Mouse (Mus musculus) right cerebral cortex, adult 2 months (tissue): Measurements from ENCODE around the gene Rnf216.

ENCODE experiments used
- DNase-seq, 2 experiments: peaks; one replicate each; pipeline ENCODE4 v3.0.0; 2021 to 2022; ENCODE audit warnings: low spot score in 2 of 2

Gene Rnf216

GRCm38 (mm10) chr5:143053132-143053972 lies 59.4 kb downstream of the Rnf216 start:
- DNase-seq = peak; percentile 63

- DNase-seq = no peak
These were observed 60.1 kb downstream of the Rnf216 start for GRCm38 (mm10) chr5:143052677-143053076.

DNA sequence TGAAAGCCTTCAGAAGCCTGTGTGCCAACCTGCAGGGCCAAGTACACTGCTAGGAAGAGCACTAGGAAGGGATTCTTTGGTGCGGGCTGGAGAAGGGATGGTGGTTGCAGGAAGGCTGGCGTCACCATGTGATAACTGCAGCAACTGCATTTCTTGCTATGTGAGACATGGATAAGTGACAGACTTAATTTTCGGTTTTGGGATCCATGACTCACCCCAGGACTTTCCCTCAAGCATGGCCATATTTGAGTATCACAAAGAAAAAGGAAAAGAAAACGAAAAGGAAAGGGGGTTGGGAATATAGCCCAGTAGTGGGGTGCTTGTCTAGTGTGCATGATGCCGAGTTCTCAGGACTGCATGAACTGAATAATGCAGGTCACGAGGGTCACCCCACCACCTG lies 60.9 kb downstream of the Rnf216 start:
- no peak for DNase-seq

DNA sequence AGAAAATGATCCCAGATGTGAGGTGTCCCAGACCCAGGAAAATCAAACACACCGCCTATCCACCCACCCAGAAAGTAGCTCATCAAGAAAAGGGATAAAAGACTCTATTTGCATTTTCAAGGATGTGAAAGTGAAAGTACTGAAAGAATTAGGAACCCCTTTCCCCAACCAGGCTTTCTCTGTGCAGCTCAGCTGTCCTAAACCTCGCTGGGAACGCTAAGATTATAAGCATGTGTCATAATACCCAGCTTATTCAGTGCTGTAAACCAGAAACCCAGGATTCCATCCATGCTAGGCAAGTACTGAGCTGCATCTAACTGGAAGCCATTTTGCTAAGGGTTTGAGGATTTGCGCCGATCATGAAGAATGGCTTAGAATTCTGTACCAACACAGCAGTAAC lies 62.5 kb downstream of the Rnf216 start:
- DNase-seq = no peak

GRCm38 (mm10) chr5:143049746-143050145 lies 63.0 kb downstream of the Rnf216 start:
- DNase-seq = no peak

DNA sequence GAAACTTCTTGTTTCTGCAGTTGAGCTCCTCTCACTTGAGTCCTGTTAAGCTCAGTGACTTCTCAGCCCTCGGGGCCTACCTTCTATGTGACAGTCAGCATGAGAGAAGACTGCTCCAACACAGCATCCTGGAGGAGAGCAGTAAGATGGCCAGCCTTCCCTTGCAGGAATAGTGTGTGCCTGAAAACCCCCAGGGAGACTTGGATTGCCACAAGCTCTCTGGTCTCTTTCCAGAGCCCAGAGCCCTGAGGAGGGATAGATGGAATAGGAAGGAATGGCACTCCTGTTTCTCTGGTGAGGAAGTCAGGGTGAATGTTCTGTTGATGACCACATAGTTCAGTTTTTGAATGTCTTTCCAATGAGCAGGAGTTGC lies 63.8 kb downstream of the Rnf216 start:
- no peak for DNase-seq

- no peak for DNase-seq
These were observed 64.4 kb downstream of the Rnf216 start for GRCm38 (mm10) chr5:143048232-143049012.

DNA sequence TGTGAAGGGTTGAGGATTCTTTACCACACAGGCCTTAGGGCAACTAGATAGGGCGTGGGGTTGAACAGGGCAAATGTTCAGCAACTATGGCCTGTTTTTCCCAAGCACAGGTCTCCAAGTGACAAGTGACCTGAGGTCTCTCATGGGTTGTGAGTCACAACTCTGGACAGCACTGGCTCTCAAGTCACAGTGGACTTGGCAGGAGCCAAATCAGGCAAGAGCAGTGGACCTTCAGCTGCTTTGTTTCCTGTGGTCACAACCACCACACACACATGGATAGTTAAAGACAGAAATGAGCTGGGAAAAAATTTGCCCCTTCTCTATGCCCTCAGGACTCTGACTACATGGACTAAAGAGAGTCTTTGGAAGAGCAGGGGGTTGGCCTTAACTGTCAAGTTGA lies 65.2 kb downstream of the Rnf216 start:
- DNase-seq = no peak

DNA sequence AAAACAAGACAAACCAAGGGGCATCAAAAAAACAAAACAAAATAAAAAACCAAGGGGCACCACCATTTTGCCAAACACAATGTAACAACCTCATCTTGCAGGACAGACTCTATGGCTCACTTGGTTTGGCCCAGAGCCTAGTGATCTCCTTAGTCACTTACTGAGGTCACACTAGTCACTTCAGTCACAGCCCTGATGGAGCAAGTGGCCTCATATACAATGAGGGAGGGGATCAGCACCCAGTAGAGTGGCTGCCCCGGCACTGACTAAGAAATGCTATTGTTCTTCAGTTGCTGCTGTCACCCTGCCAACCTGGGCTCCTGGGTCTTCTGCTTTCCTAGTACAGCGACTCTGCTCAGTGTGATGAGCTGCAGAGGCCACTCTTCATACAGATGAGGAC lies 68.9 kb downstream of the Rnf216 start:
- no peak for DNase-seq

DNA sequence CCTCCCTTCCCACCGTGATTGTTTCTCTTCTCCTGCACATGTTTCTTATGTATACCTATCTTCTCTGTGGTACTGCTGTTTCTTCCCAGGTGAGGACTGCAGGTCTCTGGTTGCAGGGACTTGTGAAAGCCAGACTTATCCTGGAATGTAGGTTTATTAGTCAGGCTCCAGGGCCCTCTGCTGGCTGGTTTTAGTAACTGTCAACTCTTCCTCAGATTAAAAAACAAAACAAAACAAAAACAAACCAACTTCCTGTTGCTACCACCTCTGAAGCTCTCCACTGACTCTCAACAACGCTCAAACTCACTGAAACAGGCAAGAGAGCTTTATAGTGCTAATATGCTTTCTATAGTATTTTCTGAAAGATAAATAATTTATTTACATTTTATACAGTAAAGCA lies 69.5 kb downstream of the Rnf216 start:
- no peak for DNase-seq

DNA sequence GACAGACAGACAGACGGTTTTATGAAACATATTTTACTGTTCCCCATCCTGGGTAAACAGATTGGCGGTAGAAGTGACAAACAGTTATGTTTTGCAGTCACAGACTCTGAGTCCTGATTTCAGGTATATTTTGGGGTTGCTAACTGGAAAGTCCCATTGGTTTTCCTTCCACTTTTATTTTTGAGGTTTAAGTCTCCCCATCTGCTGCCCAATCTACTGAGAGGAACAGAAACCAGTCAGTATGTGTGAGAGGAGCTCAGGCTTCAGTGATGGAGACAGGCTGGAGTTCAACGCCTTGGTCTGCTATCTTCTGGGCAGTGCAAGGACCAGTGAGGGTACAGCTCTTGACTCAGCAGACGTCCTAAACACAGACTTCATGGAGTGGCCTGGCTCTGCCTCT lies 74.0 kb downstream of the Rnf216 start:
- DNase-seq = no peak

DNA sequence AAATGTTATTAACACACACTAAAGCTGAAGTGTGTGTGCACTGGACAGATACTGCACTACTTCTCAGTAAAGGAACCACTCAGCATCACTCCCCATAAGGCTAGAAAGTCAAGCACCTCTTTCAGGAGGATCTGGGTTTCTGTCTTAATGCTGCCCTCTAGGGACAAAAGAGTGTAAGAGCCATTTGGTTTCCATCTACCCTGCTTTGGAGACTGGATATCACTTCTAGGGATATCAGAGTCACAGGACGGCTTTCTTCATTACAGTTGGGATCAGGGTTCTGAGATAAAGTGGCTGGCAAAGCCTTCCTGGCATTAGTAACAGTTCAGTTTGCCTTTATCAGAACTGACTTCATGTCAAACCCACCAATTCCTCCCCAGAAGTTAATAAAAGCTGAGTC lies 75.6 kb downstream of the Rnf216 start:
- peak in 1 of 2 experiments; percentile 59 for DNase-seq

DNA sequence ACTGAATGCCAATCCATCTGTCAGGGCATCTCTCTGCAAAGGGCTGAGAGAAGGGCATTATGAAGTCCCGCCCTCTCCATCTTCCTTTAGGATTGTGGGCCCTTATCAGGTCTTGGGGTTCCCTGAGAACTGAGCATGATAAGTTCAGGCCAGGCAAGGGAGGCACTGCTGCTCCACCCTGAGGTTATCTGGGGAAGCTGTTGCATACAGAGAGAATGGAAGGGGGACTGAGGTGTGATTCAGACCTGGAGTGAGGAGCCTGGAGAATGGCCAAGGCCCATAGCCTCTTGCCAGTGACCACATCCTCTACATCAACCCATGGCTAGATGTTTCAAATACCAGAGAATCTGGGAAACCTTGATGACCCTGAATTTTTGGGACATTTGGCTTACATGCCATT lies 76.7 kb downstream of the Rnf216 start:
- no peak for DNase-seq

DNA sequence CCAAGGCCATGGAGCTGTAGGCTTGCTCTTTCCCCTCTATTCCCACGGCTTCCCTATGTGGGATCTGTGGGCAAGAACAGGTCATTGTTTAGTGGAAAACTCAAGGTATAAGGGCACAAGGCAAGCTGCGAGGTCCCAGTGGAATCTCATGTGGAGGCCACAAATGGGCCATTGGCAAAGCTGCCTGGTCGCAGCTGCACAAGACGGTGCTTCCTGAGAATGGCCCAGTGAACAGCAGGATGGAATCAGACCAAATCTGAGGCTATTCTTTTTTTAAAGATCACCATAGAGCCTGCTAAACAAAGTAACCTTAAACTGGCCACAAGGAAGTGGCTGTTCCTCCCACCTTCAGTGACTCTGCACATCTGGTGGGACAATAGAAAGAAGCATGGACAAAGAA lies 77.5 kb downstream of the Rnf216 start:
- DNase-seq = no peak

DNA sequence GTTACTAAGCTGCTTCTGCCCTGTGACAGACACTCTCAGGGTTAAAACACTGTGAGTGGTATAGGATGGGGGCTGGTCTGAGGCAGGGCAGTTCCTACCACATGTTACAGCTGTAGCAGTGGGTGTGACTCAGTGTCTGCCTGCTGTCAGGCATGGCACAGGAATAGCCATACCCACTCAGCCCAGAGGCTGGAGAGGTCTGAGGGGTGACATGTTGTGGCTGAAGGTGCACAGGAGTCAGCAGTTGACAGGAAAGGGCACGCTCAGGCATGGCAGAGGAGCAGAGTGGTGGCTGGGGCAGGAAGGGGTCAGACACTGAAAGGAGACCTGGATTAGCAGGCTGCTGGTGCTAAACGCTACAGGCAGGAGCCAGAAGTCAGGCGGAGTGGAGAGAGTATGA lies 78.7 kb downstream of the Rnf216 start:
- DNase-seq = no peak

- DNase-seq = no peak
These were observed 79.5 kb downstream of the Rnf216 start for GRCm38 (mm10) chr5:143033277-143033676.

GRCm38 (mm10) chr5:143032639-143033146 lies 80.1 kb downstream of the Rnf216 start:
- DNase-seq = no peak

GRCm38 (mm10) chr5:143031681-143032080 lies 81.1 kb downstream of the Rnf216 start:
- no peak for DNase-seq

DNA sequence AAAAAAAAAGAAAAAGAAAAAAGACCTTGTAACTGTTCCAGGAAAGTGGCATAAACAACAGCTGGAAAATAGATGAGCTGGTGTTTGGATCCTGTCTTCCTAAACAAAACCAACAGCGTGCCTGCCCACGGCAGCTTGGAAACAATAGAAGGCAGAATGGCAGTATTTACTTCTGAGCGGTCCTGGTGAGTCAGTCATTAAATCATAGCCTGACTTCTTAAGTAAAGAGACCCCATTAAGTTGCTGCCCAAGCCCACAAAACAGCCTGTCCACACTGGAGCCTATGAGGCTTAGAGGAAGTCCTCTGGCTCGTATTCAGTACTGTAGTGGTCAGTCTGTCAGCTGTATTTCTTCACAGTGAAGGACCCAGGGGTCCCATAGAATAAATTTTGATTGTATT lies 81.6 kb downstream of the Rnf216 start:
- DNase-seq = no peak

DNA sequence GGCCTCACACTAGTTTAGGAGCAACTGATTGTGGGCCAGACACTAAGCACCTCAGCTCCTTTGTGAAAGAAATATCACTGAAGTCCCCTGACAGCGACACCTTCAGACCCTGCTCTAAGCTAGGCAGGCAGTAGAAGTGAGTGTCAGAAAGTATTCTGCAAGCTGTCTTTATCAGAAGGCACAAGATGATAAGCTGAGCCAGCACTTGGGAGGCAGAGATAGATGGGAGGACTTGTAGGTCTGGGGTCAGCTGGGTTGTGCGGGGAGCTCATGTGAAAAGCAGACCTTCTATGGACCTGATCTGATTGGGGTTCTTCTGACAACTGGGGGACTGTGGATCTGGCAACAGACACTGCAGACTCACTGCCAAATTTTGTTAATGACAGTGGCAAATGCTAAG lies 88.9 kb downstream of the Rnf216 start:
- DNase-seq = no peak

- DNase-seq = no peak
These were observed 89.8 kb downstream of the Rnf216 start for GRCm38 (mm10) chr5:143022956-143023355.

DNA sequence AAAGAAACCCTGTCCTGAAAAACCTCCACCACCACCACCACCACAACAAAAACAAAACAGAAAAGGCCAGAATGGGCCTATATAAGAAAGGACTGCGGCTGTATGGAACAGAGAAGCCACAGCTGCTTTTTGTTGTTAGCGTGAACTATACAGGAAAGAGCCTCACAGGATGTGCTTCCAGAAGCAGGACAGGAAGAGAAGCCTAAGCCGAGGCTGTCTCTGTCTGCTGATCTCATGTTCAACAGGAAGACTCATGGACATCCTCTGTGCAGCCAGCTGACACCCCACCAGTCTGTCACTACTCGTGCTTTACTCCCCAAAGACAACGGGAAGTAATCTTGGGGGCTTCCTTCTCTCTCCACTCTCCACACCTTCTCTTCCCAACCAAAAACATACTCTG lies 95.4 kb downstream of the Rnf216 start:
- DNase-seq = no peak

DNA sequence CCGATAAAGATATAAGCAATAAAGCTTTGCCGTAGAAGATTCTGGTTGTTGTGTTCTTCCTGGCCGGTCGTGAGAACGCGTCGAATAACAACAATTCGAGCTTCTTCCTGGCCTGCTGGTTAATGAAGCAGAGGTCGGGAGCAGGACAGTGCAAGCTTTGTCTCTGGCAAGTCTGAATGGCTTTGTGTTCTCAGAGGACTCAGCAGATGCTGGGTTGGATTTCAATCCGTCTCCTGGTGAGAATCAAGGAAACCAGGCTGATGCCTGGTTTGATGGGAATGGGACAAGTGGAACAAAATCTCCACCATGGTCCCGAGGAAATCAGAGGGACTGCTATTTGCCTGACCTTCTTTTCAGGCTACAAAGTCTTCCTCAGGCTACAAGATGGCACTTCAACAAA lies 103.4 kb downstream of the Rnf216 start:
- no peak for DNase-seq
